Mouse (Mus musculus) erythroid progenitor cell, adult 5-6 weeks (primary cell): ENCODE data around the gene Ist1. TPM values are rescaled to one million over a fixed set of nuclear protein-coding genes. Genes with fewer than 3 reads are reported as not detected.

Experiments
- ATAC-seq: replicated peaks from 2 replicates; pipeline ENCODE4 v1.8.0; 2016; ENCODE audit warnings: moderate number of reproducible peaks, mild to moderate bottlenecking, moderate TSS enrichment, inconsistent platforms; ENCODE audit not compliant: poor library complexity, low FRiP score, severe bottlenecking
- total RNA-seq, 2 experiments: library from RNA; stranded (forward) in 1 of 2; stranded (reverse) in 1 of 2; fragments of 150-400 nt in 1 of 2; fragments of 186-747, 209-891 nt in 1 of 2; gene quantifications; 2 replicates each; pipeline versions ENCODE4 v1.2.3 to v1.2.4; 2015 to 2017; ENCODE audit warnings: low replicate concordance in 2 of 2

The Ist1 gene
- total RNA-seq, 2 experiments from 2014 or later = 45.2 to 85.9 TPM

DNA sequence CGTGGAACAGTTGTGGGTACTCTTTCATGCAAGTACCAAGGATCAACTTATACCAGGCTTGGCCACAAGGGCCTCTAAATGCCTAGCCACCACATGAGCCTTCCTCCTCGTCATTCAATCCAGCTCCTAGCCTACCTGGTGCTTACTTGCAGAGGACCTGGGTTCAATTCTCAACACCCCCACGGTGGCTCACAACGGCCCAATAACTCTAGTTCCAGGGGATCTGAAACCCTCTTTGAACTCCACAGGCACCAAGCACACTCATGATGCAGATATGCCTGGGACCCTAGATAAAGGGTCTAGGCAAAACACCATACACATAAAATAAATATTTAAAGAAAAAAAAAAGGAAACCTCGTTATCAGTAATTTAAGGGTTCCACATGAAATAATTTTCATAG lies 1.3 kb downstream of the Ist1 start:
- 0 out of 2 replicates have a peak, but pooled peaks have one; percentile 15 for ATAC-seq

GRCm38 (mm10) chr8:109687248-109687647 lies 5.8 kb downstream of the Ist1 start:
- ATAC-seq = no peak

DNA sequence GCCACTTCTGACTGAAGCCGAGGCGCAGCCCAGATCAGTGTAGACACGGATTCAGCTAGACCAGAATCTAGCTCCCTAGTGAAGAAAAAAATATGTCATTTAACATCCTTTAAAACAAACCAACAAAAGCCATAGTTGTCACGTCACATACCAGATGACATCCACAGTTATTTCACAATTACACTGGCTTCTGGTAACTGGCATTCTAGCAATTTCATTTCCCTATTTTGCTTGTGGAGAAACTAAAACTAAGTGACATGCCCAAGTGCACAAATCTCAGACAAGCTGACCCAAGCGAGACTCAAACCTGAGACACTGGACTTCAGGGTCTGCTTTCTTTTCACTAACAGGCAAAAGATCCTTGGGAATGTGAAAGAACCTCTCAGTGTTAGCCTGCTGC lies 10.9 kb downstream of the Ist1 start:
- no peak for ATAC-seq

DNA sequence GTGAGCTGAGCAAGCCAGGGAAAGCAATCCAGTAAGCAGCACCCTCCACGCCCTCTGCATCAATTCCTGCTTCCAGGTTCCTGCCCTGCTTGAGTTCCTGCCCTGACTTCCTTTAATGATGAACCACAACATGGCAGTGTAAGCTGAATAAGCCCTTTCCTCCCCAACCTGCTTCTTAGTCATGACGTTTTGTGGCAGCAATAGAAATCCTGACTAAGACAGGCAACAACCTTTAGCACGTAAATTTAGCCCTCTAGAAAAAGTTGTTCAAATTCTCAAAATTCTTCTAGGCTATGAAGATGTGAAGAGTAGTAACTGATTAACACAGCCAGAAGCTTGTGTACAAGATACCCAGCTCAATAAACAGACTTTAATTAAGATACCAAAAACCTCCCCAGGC lies 11.5 kb downstream of the Ist1 start:
- no peak for ATAC-seq

DNA sequence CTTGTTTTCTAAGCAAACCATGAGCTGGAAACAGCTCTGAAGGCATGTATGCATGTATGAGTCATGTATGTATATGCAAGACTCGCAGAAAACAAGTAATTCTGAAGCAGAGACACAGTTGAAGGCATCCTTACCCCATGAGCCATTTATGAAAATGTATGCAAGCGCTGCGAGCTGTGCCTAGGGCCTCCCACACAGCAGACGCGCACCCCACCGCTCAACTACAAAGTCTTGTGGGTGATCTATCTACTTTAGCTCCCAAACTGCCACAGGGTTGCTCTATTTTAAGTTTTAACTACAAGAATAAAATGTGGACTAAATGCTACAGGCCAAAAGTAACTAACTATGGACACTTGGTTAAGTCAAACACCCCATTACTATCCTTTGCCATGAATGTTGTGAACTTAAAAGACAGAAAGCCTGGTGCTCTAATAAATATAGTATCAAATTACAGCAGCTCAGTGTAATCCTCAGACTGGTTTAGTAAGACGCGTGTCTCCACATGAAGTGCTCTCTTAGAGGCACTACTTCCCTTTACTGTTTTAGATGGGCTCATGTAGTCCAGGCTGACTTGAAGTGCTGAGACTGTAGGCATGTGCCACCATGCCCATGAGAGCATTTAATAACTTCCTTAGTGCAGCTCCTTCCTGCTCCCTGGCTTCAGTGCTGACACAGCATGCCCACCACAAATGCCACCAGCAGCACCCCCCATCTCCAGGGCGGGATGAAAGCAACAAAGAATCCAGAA lies 17.0 kb downstream of the Ist1 start:
- ATAC-seq = no peak

DNA sequence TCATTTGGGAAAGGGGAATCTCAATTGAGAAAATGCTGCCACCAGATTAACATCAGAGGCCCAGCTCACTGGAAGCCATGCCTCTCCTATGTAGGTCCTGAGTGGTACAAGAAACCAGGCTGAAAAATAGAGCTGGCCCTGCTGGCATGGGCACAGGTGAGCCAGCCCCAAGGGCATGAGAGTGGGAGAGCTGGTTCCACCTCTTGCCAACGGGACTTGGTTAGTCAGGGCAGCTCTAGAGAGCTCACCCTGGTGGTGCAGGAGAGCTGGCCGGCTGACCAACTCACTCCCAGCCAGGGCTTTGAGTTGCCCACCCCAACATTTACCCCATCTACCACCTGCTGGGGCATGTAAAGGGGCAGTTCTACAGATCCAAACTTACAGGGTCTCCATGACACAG lies 19.5 kb downstream of the Ist1 start:
- ATAC-seq = no peak

- ATAC-seq = no peak
Measured at GRCm38 (mm10) chr8:109672656-109673055, 20.4 kb downstream of the Ist1 start.

DNA sequence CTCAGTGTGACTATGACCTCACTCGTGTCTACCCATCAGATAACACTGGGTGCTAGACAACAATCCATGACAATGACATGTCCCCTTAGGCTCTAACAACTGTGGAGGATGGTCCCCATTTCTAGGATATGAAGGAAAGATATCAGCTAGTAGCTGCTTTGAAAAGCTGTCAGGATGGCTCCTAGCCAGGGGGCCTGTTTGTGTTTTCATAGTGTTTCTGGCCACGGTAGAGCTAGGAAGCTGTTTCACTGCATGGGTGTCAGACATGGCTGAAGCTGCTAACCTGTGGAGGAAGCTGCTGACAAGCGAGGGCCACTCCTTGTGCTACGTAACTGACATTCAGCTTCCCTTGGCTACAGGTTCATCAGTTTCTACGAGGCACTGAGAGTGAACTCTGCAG lies 26.4 kb downstream of the Ist1 start:
- no peak for ATAC-seq

DNA sequence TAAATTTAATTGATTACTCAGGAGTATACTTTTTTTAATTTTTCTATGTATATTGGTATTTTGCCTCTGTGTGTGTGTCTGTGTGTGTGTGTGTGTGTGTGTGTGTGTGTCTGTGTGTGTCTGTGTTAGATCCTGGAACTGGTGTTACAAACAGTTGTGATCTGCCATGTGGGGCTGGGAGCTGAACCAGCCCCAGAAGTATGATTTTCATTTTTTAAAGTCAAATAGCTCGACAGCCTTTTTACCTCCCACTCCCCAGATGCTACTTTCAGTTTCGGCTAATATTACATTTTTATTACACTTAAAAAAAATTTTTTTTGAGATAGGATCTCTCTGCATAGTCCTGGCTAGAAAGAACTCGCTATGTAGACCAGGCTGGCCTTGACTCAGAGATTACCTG lies 30.7 kb downstream of the Ist1 start:
- ATAC-seq = no peak

GRCm38 (mm10) chr8:109656860-109657259 lies 36.2 kb downstream of the Ist1 start:
- no peak for ATAC-seq

- ATAC-seq = no peak
Measured at GRCm38 (mm10) chr8:109650801-109651200, 42.3 kb downstream of the Ist1 start.

- ATAC-seq = no peak
Measured at GRCm38 (mm10) chr8:109648469-109648868, 44.6 kb downstream of the Ist1 start.

DNA sequence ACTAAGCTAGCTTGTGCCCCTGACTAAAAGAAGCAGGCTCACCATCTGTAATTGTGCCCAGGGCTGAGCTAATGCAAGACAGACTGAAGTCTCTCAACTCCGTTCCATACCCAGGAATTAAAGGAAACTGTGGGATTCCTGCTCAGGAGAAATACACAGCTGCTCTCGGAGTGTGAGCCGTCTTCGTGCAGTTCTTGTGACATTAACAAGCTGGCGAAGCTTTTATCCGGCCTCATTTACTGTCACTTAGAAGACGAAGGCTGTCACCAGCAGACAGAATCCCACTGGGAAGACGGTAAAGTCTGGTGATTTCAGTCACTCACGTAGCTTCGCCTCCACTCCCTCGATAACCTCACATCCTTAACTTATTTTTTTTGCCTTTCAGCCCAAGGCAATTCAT lies 45.7 kb downstream of the Ist1 start:
- ATAC-seq = no peak

DNA sequence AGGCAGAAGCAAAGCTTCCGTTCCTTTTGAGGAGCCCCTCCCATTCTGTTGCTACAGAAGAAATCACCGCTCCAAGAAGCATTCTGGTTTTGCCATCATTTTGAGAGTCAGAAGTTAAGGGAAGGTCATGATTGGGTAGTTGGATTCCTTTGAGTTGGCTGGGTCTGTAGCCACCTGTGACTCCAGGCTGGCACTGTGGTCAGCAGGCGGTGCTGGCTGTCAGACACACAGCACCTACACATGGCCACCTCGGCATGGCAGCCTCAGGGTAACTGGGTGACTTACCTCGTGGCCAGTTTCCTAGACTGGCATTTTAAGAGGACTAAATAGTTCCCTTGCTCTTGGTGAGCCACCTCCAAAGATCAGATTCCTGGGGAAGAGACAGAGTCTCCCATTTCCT lies 51.8 kb downstream of the Ist1 start:
- ATAC-seq = no peak

DNA sequence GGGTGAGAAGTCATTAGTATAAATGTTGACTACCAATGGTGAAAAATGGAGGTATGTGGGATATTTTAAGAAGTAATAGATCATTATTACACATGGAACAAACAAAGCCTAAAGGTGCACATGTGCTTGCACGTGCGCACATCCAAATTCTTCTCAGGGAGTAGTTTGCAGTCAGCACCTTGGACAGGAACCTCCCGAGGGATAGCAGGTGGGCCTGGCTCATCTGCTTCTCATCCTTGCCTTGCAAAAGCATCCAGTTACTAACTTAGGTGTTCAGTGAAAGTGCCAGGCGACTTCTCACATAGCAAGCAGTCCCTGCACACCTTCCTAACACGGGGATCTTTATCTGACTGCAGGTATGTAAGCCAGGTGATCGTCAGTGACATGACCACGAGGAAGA lies 52.6 kb downstream of the Ist1 start:
- no peak for ATAC-seq

DNA sequence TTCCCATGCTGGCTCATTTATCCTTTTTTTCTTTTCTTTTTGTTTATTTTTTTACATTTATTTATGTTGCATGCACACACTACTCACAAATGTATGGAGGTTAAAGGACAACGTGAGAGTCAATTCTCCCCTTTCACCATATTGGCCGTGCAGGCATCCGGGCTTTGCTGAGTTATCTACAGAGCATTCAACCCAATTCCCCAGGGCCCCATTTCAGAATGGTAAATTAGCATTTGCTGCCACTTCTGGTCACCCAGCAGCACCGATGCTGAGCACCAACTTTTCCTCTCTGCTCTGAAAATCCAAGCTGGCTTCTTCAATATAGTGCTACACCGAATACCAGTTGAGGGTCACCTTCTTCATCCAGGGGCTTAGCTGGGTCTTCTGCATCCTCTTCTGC lies 54.2 kb downstream of the Ist1 start:
- no peak for ATAC-seq

GRCm38 (mm10) chr8:109635146-109635545 lies 57.9 kb downstream of the Ist1 start:
- no peak for ATAC-seq

DNA sequence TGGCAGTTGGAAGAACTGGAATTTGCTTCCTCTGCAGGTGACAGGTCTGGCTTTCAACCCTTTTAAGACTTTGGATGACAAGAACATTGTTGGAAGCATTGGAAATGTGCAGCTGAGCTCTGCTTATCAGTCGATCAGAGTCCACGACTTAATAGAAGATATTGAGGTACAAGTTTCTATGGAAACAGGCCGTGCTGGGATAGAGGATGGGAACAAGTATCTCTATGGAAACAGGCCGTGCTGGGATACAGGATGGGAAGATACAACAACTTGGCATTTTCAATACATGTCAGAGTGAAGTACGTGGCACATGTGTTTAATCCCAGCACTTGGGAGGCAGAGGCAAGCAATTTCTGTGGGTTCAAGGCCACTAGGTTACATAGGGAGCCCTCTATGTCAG lies 60.6 kb downstream of the Ist1 start:
- ATAC-seq = no peak

- ATAC-seq = no peak
Measured at GRCm38 (mm10) chr8:109628638-109629037, 64.4 kb downstream of the Ist1 start.
